Mouse (Mus musculus) MEL (cell line): ENCODE measurements around the gene Btbd7. TPM values are rescaled to one million over a fixed set of nuclear protein-coding genes. Genes with fewer than 3 reads are reported as not detected.

ENCODE experiments used
- DNase-seq: peaks from one replicate; pipeline ENCODE4 v3.0.0; 2011; ENCODE audit warnings: low read depth, low spot score
- H3K27ac ChIP-seq: 2 replicates; pipeline ENCODE4 v1.5.1; 2012; ENCODE audit warnings: low read depth, mild to moderate bottlenecking, control low read depth, low read length, moderate library complexity; ENCODE audit not compliant: control insufficient read depth
- H3K27me3 ChIP-seq, 2 experiments: fragments of 150-350 bp in 1 of 2; sonication (generic) in 1 of 2; 2 replicates each; pipeline ENCODE4 v1.6.1; 2012; ENCODE audit warnings: low read length in 2 of 2, mild to moderate bottlenecking in 2 of 2, improper control_type of control experiment in 1 of 2, moderate library complexity in 1 of 2; ENCODE audit not compliant: insufficient read depth in 2 of 2, control insufficient read depth in 1 of 2
- H3K36me3 ChIP-seq, 2 experiments: 2 replicates each; pipeline ENCODE4 v1.6.1; 2012 to 2014; ENCODE audit warnings: low read length in 2 of 2, improper control_type of control experiment in 1 of 2, inconsistent platforms in 1 of 2, mild to moderate bottlenecking in 1 of 2; ENCODE audit not compliant: insufficient read depth in 2 of 2, control insufficient read depth in 1 of 2
- H3K4me1 ChIP-seq, 2 experiments: fragments of 150-350 bp in 1 of 2; sonication (generic) in 1 of 2; 2 replicates each; pipeline ENCODE4 v1.6.1; 2012; ENCODE audit warnings: low read length in 2 of 2, improper control_type of control experiment in 1 of 2, mild to moderate bottlenecking in 1 of 2; ENCODE audit not compliant: insufficient read depth in 2 of 2, control insufficient read depth in 1 of 2
- H3K4me3 ChIP-seq, 2 experiments: fragments of 150-350 bp in 1 of 2; sonication (generic) in 1 of 2; 2 replicates each; pipeline ENCODE4 v1.5.1; 2012; ENCODE audit warnings: low read depth in 2 of 2, low read length in 2 of 2, mild to moderate bottlenecking in 2 of 2, moderate library complexity in 2 of 2, control low read depth in 1 of 2, improper control_type of control experiment in 1 of 2; ENCODE audit not compliant: control insufficient read depth in 1 of 2, insufficient read depth in 1 of 2
- H3K79me2 ChIP-seq: 2 replicates; pipeline ENCODE4 v1.6.1; 2012; ENCODE audit warnings: mild to moderate bottlenecking, low read length, moderate library complexity; ENCODE audit not compliant: control insufficient read depth, poor library complexity, insufficient read depth
- H3K9ac ChIP-seq: 2 replicates; pipeline ENCODE4 v1.6.1; 2012; ENCODE audit warnings: low read depth, mild to moderate bottlenecking, control low read depth, low read length, moderate library complexity; ENCODE audit not compliant: control insufficient read depth, poor library complexity, severe bottlenecking
- H3K9me3 ChIP-seq: fragments of 150-350 bp; sonication (generic); replicated peaks from 2 replicates; pipeline ENCODE4 v1.6.1; 2012; ENCODE audit warnings: mild to moderate bottlenecking, low read length, improper control_type of control experiment, moderate library complexity; ENCODE audit not compliant: insufficient read depth
- BHLHE40 ChIP-seq: IDR thresholded peaks from 2 replicates; pipeline ENCODE4 v1.6.1; 2012; ENCODE audit warnings: low read depth, mild to moderate bottlenecking, inconsistent platforms, low read length, improper control_type of control experiment, borderline replicate concordance
- CTCF ChIP-seq, 3 experiments: IDR thresholded peaks in 2 of 3; conservative IDR thresholded peaks in 1 of 3; 2 replicates each; pipeline ENCODE4 v1.5.1; 2011 to 2012; ENCODE audit warnings: low read length in 3 of 3, low read depth in 2 of 3, mild to moderate bottlenecking in 2 of 3, improper control_type of control experiment in 1 of 3, inconsistent platforms in 1 of 3, mixed read lengths in 1 of 3, moderate library complexity in 1 of 3; ENCODE audit not compliant: control insufficient read depth in 1 of 3, insufficient read depth in 1 of 3, poor library complexity in 1 of 3, severe bottlenecking in 1 of 3
- ETS1 ChIP-seq: IDR thresholded peaks from 2 replicates; pipeline ENCODE4 v1.6.1; 2012; ENCODE audit warnings: low read depth, mild to moderate bottlenecking, inconsistent platforms, low read length, improper control_type of control experiment, moderate library complexity
- HCFC1 ChIP-seq: IDR thresholded peaks from 2 replicates; pipeline ENCODE4 v1.6.1; 2012; ENCODE audit warnings: low read depth, mild to moderate bottlenecking, inconsistent platforms, low read length, improper control_type of control experiment, moderate library complexity
- MAFK ChIP-seq: IDR thresholded peaks from 2 replicates; pipeline ENCODE4 v1.6.1; 2011; ENCODE audit warnings: low read depth, mild to moderate bottlenecking, low read length, improper control_type of control experiment, borderline replicate concordance
- MAX ChIP-seq: IDR thresholded peaks from 2 replicates; pipeline ENCODE4 v1.6.1; 2011; ENCODE audit warnings: low read length, improper control_type of control experiment
- MEF2A ChIP-seq: IDR thresholded peaks from 2 replicates; pipeline ENCODE4 v1.6.1; 2014; ENCODE audit warnings: low read depth, mild to moderate bottlenecking, inconsistent platforms, low read length, improper control_type of control experiment; ENCODE audit not compliant: poor library complexity, insufficient replicate concordance, severe bottlenecking; ENCODE audit errors: extremely low read depth
- NELFE ChIP-seq: IDR thresholded peaks from 2 replicates; pipeline ENCODE4 v1.6.1; 2011; ENCODE audit warnings: low read depth, low read length, improper control_type of control experiment
- POLR2A ChIP-seq, 2 experiments: IDR thresholded peaks; 2 replicates each; pipeline ENCODE4 v1.6.1; 2011 to 2012; ENCODE audit warnings: low read length in 2 of 2, mild to moderate bottlenecking in 2 of 2, control low read depth in 1 of 2, improper control_type of control experiment in 1 of 2, low read depth in 1 of 2, moderate library complexity in 1 of 2; ENCODE audit not compliant: control insufficient read depth in 1 of 2, insufficient read depth in 1 of 2, poor library complexity in 1 of 2
- RAD21 ChIP-seq: IDR thresholded peaks from 2 replicates; pipeline ENCODE4 v1.6.1; 2011; ENCODE audit warnings: mild to moderate bottlenecking, low read depth, low read length, improper control_type of control experiment
- TBP ChIP-seq: IDR thresholded peaks from 2 replicates; pipeline ENCODE4 v1.8.0; 2011; ENCODE audit warnings: low read depth, low read length, improper control_type of control experiment
- USF2 ChIP-seq, 2 experiments: IDR thresholded peaks; 2 replicates each; pipeline ENCODE4 v1.6.1; 2011 to 2012; ENCODE audit warnings: improper control_type of control experiment in 2 of 2, low read length in 2 of 2, borderline replicate concordance in 1 of 2, inconsistent platforms in 1 of 2, low read depth in 1 of 2, mild to moderate bottlenecking in 1 of 2; ENCODE audit not compliant: insufficient read depth in 1 of 2
- ZKSCAN1 ChIP-seq: IDR thresholded peaks from 2 replicates; pipeline ENCODE4 v1.6.1; 2012; ENCODE audit warnings: low read depth, mild to moderate bottlenecking, inconsistent platforms, low read length, improper control_type of control experiment, moderate library complexity
- polyA plus RNA-seq, 2 experiments: library from polyadenylated mRNA; stranded (reverse) in 1 of 2; unstranded in 1 of 2; fragments of >175 nt in 1 of 2; fragments of >200 nt in 1 of 2; gene quantifications; 2 replicates each; pipeline versions ENCODE4 v1.2.1 to v1.2.4; 2012; ENCODE audit warnings: low replicate concordance in 2 of 2, low read depth in 1 of 2; ENCODE audit not compliant: insufficient read length in 2 of 2, insufficient read depth in 1 of 2, missing spikeins in 1 of 2
- total RNA-seq: library from RNA; depleted of rRNA; stranded (reverse); fragments of 300-350 nt; gene quantifications from 2 replicates; pipeline ENCODE4 v1.2.3, GENCODE M21; 2012

Gene Btbd7
- total and polyA plus RNA-seq, 3 experiments = 8.4 to 14.3 TPM; not detected in 1

GRCm38 (mm10) chr12:102771601-102772000 lies 106.7 kb downstream of the Btbd7 start:
- H3K9ac ChIP-seq = no peak overlapping the region
- H3K27ac ChIP-seq = no peak overlapping the region
- H3K4me3 ChIP-seq = no peak overlapping the region
- no peaks in the 10 kb centered on the region for H3K9me3 ChIP-seq
- no peaks in the 10 kb centered on the region for H3K79me2 ChIP-seq
- H3K27me3 ChIP-seq = no peaks in the 10 kb centered on the region
- no peaks in the 10 kb centered on the region for H3K4me1 ChIP-seq
- H3K36me3 ChIP-seq = peaks cover 0 to 36% of the 10 kb centered on the region in 2 experiments; a peak in 2 of 4 replicates
- TF ChIP-seq MAX (no peak), NELFE (no peak), CTCF (IDR thresholded peaks at IDR 0.05 in 2 of 3, conservative IDR thresholded peaks at IDR 0.05 in 1 of 3; ENCODE audit: control insufficient read depth in 1 of 3, insufficient read depth in 1 of 3, low read depth in 2 of 3, low read length in 3 of 3, poor library complexity in 1 of 3, severe bottlenecking in 1 of 3) (no peak), USF2 (IDR thresholded peaks at IDR 0.05; ENCODE audit: borderline replicate concordance in 1 of 2, insufficient read depth in 1 of 2, low read depth in 1 of 2, low read length in 2 of 2) (no peak), POLR2A (IDR thresholded peaks at IDR 0.05; ENCODE audit: control insufficient read depth in 1 of 2, insufficient read depth in 1 of 2, low read depth in 1 of 2, low read length in 2 of 2, poor library complexity in 1 of 2) (no peak), ZKSCAN1 (no peak), BHLHE40 (no peak), HCFC1 (no peak), ETS1 (no peak), MEF2A (no peak)
- DNase-seq = no peak

- H3K9me3 ChIP-seq = no peaks in the 10 kb centered on the region
- H3K36me3 ChIP-seq = peaks cover 0 to 39% of the 10 kb centered on the region in 2 experiments; a peak in 2 of 4 replicates
- H3K27me3 ChIP-seq = no peaks in the 10 kb centered on the region
- peak in 2 of 3 experiments; percentile 11 to 39; a peak in 2 of 6 replicates for TF ChIP-seq CTCF (IDR thresholded peaks at IDR 0.05 in 2 of 3, conservative IDR thresholded peaks at IDR 0.05 in 1 of 3; ENCODE audit: control insufficient read depth in 1 of 3, insufficient read depth in 1 of 3, low read depth in 2 of 3, low read length in 3 of 3, poor library complexity in 1 of 3, severe bottlenecking in 1 of 3)
- TF ChIP-seq MAFK = no peak
- peak; percentile 6; the same call in 1 of the 2 replicates for TF ChIP-seq RAD21
- no peaks in the 10 kb centered on the region for H3K4me1 ChIP-seq
- H3K27ac ChIP-seq = no peak overlapping the region
- no peak for DNase-seq
- no peaks in the 10 kb centered on the region for H3K79me2 ChIP-seq
- H3K4me3 ChIP-seq = no peak overlapping the region
- H3K9ac ChIP-seq = no peak overlapping the region
Observed at GRCm38 (mm10) chr12:102769000-102769399, 109.3 kb downstream of the Btbd7 start.

GRCm38 (mm10) chr12:102763696-102764095 lies 114.6 kb downstream of the Btbd7 start:
- no peak for DNase-seq
- Histone ChIP-seq H3K4me1 (peaks cover 0 to 4% of the 10 kb centered on the region in 2 experiments; a peak in 2 of 4 replicates), H3K79me2 (peaks cover 14% of the 10 kb centered on the region), H3K27me3 (no peaks in the 10 kb centered on the region), H3K9me3 (no peaks in the 10 kb centered on the region), H3K27ac (no peak overlapping the region), H3K36me3 (peaks cover 9 to 21% of the 10 kb centered on the region in 2 experiments), H3K4me3 (no peak overlapping the region), H3K9ac (no peak overlapping the region)
- no peak for TF ChIP-seq TBP
- TF ChIP-seq, all 39 proteins: peak for 0
